Mouse (Mus musculus): Measurements from ENCODE around the gene Sez6l2. TPM values are rescaled to one million over a fixed set of nuclear protein-coding genes. Genes with fewer than 3 reads are reported as not detected.
A peak's percentile ranks its signal among the peaks of the same experiment; 100 is the strongest.

Gene Sez6l2
- polyA plus RNA-seq, 1 experiment from 2014 or later, result 14.2 TPM

DNA sequence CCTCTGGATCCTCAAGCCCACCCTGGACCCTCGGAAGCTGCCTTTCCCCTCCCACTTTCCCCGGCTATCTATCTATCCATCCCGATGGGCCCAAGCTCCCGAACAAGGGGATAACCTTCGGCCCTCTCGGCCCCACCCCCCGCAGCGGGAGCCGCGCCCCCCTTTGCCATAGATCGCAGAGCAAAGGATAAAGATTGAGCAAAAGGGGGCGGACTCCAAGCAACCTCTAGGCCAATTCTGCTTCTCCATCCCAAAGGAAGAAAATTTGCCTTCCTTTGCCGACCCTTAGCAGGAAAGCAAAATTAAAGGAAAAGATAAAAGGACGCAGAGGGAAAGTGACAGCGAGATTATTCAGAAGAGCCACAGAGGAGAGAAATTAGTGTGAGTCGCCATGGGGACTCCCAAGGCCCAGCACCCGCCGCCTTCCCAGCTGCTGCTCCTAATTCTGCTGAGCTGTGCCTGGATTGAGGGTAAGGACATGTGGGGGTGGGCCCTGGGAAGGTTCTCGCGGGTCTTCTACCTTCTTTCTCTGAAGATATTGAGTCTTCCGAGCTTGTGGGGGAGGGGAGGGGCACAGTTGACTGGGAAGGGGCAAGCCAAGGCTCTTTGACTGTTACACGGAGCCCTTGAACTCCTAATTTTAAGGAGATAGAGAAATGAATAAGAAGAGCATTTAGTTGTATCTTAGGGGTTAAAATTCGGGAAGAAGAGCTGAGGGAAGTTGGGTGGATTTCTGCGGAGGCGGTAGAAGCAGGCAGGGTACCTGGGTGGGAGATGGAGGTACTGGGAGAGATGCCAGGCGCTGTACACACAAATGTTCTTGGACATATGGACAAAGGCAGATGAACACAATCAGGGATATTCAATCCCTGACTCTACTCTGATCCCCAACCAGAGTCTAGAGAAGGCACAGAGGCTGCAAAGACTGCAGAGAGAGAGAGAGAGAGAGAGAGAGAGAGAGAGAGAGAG is 568 bp downstream of the Sez6l2 start:
- Histone ChIP-seq H3K36me3 (ENCODE audit: control insufficient read depth, insufficient read depth, low read length) (no peaks in the 10 kb centered on the region), H3K4me3 (ENCODE audit: low read depth, low read length) (peak overlapping the region; percentile 46), H3K4me2 (replicated peaks; ENCODE audit: low read depth, low read length) (peak overlapping the region; percentile 97), H3K9me3 (ENCODE audit: control insufficient read depth, low read length) (no peaks in the 10 kb centered on the region), H3K4me1 (replicated peaks; ENCODE audit: control insufficient read depth, insufficient read depth, low read length) (no peaks in the 10 kb centered on the region), H3K9ac (ENCODE audit: low read depth, low read length) (peak overlapping the region; percentile 55), H3K27me3 (ENCODE audit: control insufficient read depth, insufficient read depth, low read length) (peaks cover 20% of the 10 kb centered on the region), H3K27ac (ENCODE audit: low read depth, low read length) (peak overlapping the region; percentile 82)
- ATAC-seq (ENCODE audit: low FRiP score) (no peak), DNase-seq (ENCODE audit: low spot score) (no peak)
- 5% methylated on average over 26 of the region's 26 CpGs for WGBS

DNA sequence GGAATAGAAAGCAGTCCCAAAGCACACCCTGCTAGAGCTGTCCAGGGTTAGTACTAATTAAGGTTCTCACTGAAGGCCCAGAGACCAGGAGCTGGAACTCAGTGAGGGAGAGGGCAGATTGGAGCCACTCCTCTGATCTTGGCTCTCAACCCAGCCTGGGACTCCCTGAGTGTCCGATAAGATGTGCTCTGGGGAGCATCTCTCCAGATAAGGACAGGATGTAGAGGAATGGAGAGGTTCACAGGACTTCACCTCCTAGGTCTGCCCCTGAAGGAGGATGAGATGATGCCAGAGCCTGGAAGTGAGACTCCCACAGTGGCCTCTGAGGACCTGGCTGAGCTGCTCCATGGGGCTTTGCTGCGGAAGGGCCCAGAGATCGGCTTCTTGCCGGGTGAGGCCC is 1.4 kb downstream of the Sez6l2 start:
- WGBS, result 19% methylated on average over 4 of the region's 4 CpGs
- Histone ChIP-seq H3K27me3 (ENCODE audit: control insufficient read depth, insufficient read depth, low read length) (peaks cover 20% of the 10 kb centered on the region), H3K27ac (ENCODE audit: low read depth, low read length) (no peak overlapping the region), H3K9me3 (ENCODE audit: control insufficient read depth, low read length) (no peaks in the 10 kb centered on the region), H3K9ac (ENCODE audit: low read depth, low read length) (peak overlapping the region; percentile 47), H3K36me3 (ENCODE audit: control insufficient read depth, insufficient read depth, low read length) (no peaks in the 10 kb centered on the region), H3K4me3 (ENCODE audit: low read depth, low read length) (peak overlapping the region; percentile 46), H3K4me2 (replicated peaks; ENCODE audit: low read depth, low read length) (peak overlapping the region; percentile 97), H3K4me1 (replicated peaks; ENCODE audit: control insufficient read depth, insufficient read depth, low read length) (no peaks in the 10 kb centered on the region)
- ATAC-seq (ENCODE audit: low FRiP score) (no peak), DNase-seq (ENCODE audit: low spot score) (no peak)

DNA sequence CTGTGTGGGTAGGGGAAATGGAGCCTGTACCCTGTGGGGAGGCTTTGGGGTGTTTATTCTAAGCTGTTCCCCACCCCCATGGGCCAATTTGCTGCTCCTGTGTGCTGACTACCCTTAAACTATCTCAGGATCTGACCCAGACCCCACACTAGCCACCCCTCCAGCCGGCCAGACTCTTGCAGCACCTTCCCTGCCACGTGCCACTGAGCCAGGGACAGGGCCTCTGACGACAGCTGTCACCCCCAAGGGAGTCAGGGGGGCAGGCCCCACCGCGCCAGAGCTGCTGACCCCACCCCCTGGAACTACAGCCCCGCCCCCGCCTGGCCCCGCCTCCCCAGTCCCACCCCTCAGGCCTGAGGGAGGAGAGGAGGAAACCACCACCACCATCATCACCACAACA is 2.3 kb downstream of the Sez6l2 start:
- H3K27me3 ChIP-seq (ENCODE audit: control insufficient read depth, insufficient read depth, low read length), result peaks cover 20% of the 10 kb centered on the region
- WGBS, result 0% methylated on average over 8 of the region's 8 CpGs

DNA sequence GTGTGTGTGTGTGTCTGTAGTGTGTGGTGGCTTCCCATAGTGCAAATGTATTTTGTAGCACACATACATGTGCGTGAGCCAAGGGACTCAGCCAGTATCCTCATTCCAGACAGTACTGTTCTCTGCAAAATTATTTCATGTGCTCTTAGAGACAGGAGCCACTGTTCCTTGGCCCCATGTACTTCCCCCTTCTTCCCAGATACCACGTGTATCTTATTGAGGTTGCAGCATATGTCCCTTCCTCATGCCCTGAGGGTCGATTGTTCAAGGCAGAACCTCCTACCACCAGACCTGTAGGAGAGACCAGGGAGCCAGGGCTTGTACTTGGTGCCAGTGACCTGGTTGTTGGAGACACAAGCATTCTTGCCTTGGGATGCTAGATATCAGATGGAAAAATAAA is 4.8 kb downstream of the Sez6l2 start:
- Histone ChIP-seq H3K4me2 (replicated peaks; ENCODE audit: low read depth, low read length) (no peak overlapping the region), H3K4me1 (replicated peaks; ENCODE audit: control insufficient read depth, insufficient read depth, low read length) (no peaks in the 10 kb centered on the region), H3K9me3 (ENCODE audit: control insufficient read depth, low read length) (no peaks in the 10 kb centered on the region), H3K27me3 (ENCODE audit: control insufficient read depth, insufficient read depth, low read length) (peaks cover 16% of the 10 kb centered on the region), H3K4me3 (ENCODE audit: low read depth, low read length) (no peak overlapping the region), H3K36me3 (ENCODE audit: control insufficient read depth, insufficient read depth, low read length) (no peaks in the 10 kb centered on the region), H3K9ac (ENCODE audit: low read depth, low read length) (no peak overlapping the region), H3K27ac (ENCODE audit: low read depth, low read length) (no peak overlapping the region)
- ATAC-seq (ENCODE audit: low FRiP score), result no peak
- no peak for DNase-seq (ENCODE audit: low spot score)
- WGBS, result 63% methylated on average over 3 of the region's 3 CpGs

More for the DNA sequence above, 2.3 kb downstream of the Sez6l2 start:
- DNase-seq (ENCODE audit: low spot score), result no peak
- ATAC-seq (ENCODE audit: low FRiP score), result no peak
- Histone ChIP-seq H3K36me3 (ENCODE audit: control insufficient read depth, insufficient read depth, low read length) (no peaks in the 10 kb centered on the region), H3K9me3 (ENCODE audit: control insufficient read depth, low read length) (no peaks in the 10 kb centered on the region), H3K27ac (ENCODE audit: low read depth, low read length) (no peak overlapping the region), H3K4me2 (replicated peaks; ENCODE audit: low read depth, low read length) (peak overlapping the region; percentile 97; the same call in 1 of the 2 replicates), H3K9ac (ENCODE audit: low read depth, low read length) (peak overlapping the region; percentile 37; the same call in 1 of the 2 replicates), H3K4me3 (ENCODE audit: low read depth, low read length) (no peak overlapping the region; the same call in 1 of the 2 replicates), H3K4me1 (replicated peaks; ENCODE audit: control insufficient read depth, insufficient read depth, low read length) (no peaks in the 10 kb centered on the region)

DNA sequence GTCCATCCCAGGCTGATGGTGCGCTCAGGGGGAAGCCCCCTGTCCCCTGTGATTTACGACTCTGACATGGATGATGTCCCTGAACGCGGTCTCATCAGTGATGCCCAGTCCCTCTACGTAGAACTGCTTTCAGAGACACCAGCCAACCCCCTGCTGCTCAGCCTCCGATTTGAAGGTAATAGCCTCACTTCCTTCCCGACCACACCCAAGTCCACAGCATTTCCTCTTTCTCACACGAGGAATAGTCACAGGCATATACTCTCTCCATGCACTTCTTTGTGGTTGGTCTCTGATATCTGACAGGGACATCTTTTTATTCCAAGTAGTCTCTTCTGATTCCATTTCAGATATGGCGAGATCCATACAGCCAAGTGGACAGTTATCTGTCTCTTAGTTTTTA is 9.4 kb downstream of the Sez6l2 start:
- Histone ChIP-seq H3K4me1 (replicated peaks; ENCODE audit: control insufficient read depth, insufficient read depth, low read length) (no peaks in the 10 kb centered on the region), H3K36me3 (ENCODE audit: control insufficient read depth, insufficient read depth, low read length) (no peaks in the 10 kb centered on the region), H3K9me3 (ENCODE audit: control insufficient read depth, low read length) (no peaks in the 10 kb centered on the region), H3K4me3 (ENCODE audit: low read depth, low read length) (no peak overlapping the region), H3K27ac (ENCODE audit: low read depth, low read length) (no peak overlapping the region), H3K9ac (ENCODE audit: low read depth, low read length) (no peak overlapping the region), H3K4me2 (replicated peaks; ENCODE audit: low read depth, low read length) (no peak overlapping the region), H3K27me3 (ENCODE audit: control insufficient read depth, insufficient read depth, low read length) (peaks cover 2% of the 10 kb centered on the region; the same call in 1 of the 2 replicates)
- DNase-seq (ENCODE audit: low spot score) (no peak), ATAC-seq (ENCODE audit: low FRiP score) (no peak)
- WGBS, result 69% methylated on average over 9 of the region's 9 CpGs

DNA sequence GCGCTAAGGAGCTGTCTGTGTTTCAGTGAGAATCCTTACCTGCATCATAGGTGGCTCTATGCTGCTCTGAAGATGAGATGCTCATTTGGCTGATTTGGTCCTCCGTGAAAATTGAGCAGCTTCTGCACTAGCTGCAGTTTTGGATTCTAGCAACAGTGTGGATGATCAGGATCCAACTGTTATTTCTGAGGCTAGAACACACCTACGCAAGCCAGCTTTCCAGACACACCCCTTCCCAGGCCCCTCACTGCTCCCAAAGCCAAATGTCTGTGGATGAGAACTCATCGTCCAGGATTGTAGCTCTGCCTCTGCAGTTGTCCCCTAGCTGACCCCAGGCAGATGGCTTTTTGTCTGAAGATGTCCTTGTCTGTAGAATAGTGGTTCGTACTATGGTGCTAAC is 10.7 kb downstream of the Sez6l2 start:
- no peak overlapping the region for H3K4me3 ChIP-seq (ENCODE audit: low read depth, low read length)
- no peaks in the 10 kb centered on the region for H3K4me1 ChIP-seq (replicated peaks; ENCODE audit: control insufficient read depth, insufficient read depth, low read length)
- ATAC-seq (ENCODE audit: low FRiP score), result no peak
- no peak overlapping the region for H3K9ac ChIP-seq (ENCODE audit: low read depth, low read length)
- no peak overlapping the region for H3K27ac ChIP-seq (ENCODE audit: low read depth, low read length)
- no peak for DNase-seq (ENCODE audit: low spot score)
- no peaks in the 10 kb centered on the region for H3K9me3 ChIP-seq (ENCODE audit: control insufficient read depth, low read length)
- 86% methylated on average over 5 of the region's 5 CpGs for WGBS
- H3K36me3 ChIP-seq (ENCODE audit: control insufficient read depth, insufficient read depth, low read length), result no peaks in the 10 kb centered on the region
- no peak overlapping the region for H3K4me2 ChIP-seq (replicated peaks; ENCODE audit: low read depth, low read length)
- H3K27me3 ChIP-seq (ENCODE audit: control insufficient read depth, insufficient read depth, low read length), result peaks cover 2% of the 10 kb centered on the region; the same call in 1 of the 2 replicates

DNA sequence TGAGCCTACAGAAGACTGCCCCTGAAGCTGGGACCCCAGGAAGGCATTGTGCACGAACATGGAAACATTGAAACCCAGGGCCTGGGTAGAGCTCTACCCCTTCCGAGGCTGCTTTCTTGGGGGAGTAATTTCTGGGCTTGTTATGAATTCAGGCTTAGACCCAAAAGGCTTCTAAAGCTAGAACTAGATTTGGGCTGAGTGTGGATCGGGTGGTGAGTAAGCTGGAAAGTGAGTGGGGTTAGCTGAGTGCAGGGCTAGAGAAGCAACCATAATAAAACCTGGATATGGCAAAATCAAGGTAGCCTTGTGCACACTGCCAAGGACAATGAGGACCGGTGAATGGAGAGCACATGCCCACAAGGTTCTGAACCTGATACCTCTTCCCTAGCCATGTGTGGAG is 11.6 kb downstream of the Sez6l2 start:
- DNase-seq (ENCODE audit: low spot score), result no peak
- H3K27me3 ChIP-seq (ENCODE audit: control insufficient read depth, insufficient read depth, low read length), result peaks cover 2% of the 10 kb centered on the region; the same call in 1 of the 2 replicates
- 92% methylated on average over 4 of the region's 4 CpGs for WGBS
- no peak overlapping the region for H3K4me2 ChIP-seq (replicated peaks; ENCODE audit: low read depth, low read length)
- ATAC-seq (ENCODE audit: low FRiP score), result no peak
- H3K4me3 ChIP-seq (ENCODE audit: low read depth, low read length), result no peak overlapping the region
- H3K36me3 ChIP-seq (ENCODE audit: control insufficient read depth, insufficient read depth, low read length), result no peaks in the 10 kb centered on the region
- no peak overlapping the region for H3K9ac ChIP-seq (ENCODE audit: low read depth, low read length)
- no peak overlapping the region for H3K27ac ChIP-seq (ENCODE audit: low read depth, low read length)
- H3K4me1 ChIP-seq (replicated peaks; ENCODE audit: control insufficient read depth, insufficient read depth, low read length), result no peaks in the 10 kb centered on the region
- H3K9me3 ChIP-seq (ENCODE audit: control insufficient read depth, low read length), result no peaks in the 10 kb centered on the region

DNA sequence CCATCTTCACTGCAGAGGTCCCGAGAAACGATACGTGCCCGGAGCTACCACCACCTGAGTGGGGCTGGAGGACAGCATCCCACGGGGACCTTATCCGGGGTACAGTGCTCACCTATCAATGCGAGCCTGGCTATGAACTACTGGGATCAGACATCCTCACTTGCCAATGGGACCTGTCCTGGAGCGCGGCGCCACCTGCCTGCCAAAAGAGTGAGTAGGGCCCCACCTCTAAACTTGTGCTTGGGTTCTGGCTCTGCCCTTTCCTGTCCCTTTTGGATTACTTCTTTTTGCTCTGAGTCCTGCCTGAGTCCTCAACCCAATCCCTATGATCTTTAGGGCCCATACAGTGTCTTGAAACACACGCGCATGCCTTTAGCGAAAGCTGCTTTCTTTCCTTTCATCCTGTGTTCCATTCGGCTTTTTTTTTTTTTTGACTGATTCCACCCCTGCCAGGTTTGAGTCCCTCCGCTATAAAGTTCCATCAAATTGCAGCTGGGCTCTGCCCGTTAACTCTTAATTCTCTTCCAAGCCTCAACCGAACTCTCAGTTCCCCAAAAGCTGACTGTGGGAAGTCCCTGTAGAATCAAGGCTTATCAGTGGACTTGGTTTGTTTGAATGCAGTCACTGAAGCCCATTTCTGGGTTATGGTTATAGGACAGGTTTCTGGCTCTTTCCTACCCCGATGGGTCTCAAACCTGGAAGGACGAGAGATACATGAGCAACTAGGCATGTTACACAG is 13.4 kb downstream of the Sez6l2 start:
- H3K4me3 ChIP-seq (ENCODE audit: low read depth, low read length), result no peak overlapping the region
- ATAC-seq (ENCODE audit: low FRiP score), result no peak

More for the DNA sequence above, 13.4 kb downstream of the Sez6l2 start:
- 27% methylated on average over 19 of the region's 19 CpGs for WGBS
- DNase-seq (ENCODE audit: low spot score), result peak; percentile 42
- Histone ChIP-seq H3K27ac (ENCODE audit: low read depth, low read length) (no peak overlapping the region), H3K4me2 (replicated peaks; ENCODE audit: low read depth, low read length) (no peak overlapping the region), H3K9ac (ENCODE audit: low read depth, low read length) (no peak overlapping the region), H3K27me3 (ENCODE audit: control insufficient read depth, insufficient read depth, low read length) (peaks cover 2% of the 10 kb centered on the region; the same call in 1 of the 2 replicates), H3K4me1 (replicated peaks; ENCODE audit: control insufficient read depth, insufficient read depth, low read length) (no peaks in the 10 kb centered on the region), H3K36me3 (ENCODE audit: control insufficient read depth, insufficient read depth, low read length) (no peaks in the 10 kb centered on the region), H3K9me3 (ENCODE audit: control insufficient read depth, low read length) (no peaks in the 10 kb centered on the region)
